Mouse (Mus musculus) 3T3-L1 (cell line): ENCODE results near the gene Rangrf.
A peak's percentile ranks its signal among the peaks of the same experiment; 100 is the strongest.
"Not testable (repeated sequence)": the region's sequence is repeated elsewhere in the genome, so short reads cannot be mapped to it uniquely, and the experiment has no call there.

Source experiments
- DNase-seq: peaks from one replicate; pipeline ENCODE4 v3.0.0-alpha.2; 2015; ENCODE audit warnings: low read depth, low spot score

The Rangrf gene

DNA sequence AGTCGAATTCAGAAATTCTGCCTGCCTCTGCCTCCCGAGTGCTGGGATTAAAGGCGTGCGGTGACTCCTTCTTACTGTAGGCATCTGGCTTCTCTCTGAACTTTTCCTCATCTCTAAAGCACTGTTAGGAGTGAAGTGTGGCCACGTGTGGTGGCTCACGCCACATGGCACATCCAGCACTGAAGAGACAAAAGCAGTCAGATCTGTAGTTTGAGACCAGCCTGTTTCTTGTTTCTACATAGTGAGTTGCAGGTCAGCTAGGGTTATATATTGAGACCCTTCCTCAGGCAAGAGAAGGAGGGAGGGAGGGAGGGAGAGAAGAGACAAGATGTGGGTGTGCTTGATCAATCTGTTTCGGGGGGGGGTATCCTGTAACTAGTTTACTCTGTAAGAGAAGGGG is at the start of gene Rangrf:
TSS of gene Rangrf (minus strand) at position 101 of the 400 bp plus-strand sequence.
- DNase-seq: no peak

- DNase-seq: no peak
Measured at GRCm38 (mm10) chr11:69020691-69021090, 45.7 kb upstream of the Rangrf start.

- peak; percentile 15 for DNase-seq
Measured at GRCm38 (mm10) chr11:69016755-69017154, 41.8 kb upstream of the Rangrf start.

DNA sequence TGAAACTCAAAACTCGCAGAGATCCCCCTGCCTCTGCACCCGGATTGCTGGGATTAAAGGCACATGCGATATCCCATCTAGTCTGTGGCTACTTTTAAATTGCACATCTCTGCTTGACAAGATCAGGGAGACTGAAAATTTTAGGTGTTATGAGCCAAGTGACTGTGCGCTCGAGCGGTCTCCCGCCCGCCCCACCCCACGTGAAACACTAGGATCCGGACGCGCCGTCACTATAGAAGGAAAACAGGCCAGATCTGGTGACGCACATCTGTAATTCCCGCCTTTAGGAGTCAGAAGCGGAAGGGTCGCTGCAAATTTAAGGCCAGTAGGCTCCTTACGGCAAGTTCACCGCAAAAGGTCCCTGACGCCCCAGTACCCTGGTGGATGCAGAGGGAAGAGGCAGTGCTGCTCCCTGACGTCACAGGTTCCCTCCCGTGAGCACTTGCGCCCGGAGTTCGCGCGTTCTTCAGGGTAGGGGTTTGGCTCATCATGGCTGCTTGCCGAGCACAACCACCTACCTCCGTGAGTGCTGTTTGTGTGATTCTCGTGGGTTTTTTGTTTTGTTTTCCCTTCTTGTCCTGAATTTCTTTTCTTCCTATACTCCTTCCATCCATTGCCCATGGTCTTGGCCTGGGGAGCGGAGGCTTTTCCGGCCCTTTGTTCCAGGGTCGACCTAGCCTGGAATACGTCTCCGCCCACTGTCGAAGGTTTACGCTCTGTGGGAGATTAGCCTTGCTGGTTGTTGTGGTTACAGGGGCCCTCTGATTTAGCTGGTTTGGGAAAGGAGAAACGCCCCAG is 40.9 kb upstream of the Rangrf start, which contains the start of gene Ctc1:
TSS of gene Ctc1 (plus strand) at position 268 of the 798 bp plus-strand sequence.
- peak; percentile 98 for DNase-seq

DNA sequence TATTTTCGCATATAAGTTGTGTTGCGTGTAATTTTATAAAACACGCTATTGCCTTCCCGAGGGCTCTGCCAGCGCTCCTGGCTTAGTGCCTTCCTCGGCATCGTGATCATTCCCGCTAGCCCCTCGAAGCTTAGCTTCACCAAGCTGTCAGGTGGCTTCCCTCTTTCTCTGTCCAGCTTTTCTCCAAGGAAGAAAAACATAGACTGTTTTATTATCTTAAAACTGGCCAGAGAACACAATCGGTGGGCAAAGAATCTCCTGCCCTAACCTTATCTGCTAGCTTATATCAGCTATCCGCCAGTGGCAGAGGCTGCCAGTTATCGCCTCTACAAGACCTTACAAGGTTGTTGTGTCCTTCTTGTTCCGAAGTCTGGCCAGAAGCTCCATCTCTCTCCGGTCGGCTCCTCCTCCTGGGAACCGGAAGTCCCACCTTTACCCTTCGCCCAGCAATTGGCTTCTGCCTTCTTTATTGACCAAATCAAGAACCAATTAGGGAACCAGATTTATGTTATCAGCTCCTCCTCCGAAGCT is 37.2 kb upstream of the Rangrf start:
- peak; percentile 96 for DNase-seq

- DNase-seq: peak; percentile 17
Measured at GRCm38 (mm10) chr11:69011445-69011844, 36.5 kb upstream of the Rangrf start.

DNA sequence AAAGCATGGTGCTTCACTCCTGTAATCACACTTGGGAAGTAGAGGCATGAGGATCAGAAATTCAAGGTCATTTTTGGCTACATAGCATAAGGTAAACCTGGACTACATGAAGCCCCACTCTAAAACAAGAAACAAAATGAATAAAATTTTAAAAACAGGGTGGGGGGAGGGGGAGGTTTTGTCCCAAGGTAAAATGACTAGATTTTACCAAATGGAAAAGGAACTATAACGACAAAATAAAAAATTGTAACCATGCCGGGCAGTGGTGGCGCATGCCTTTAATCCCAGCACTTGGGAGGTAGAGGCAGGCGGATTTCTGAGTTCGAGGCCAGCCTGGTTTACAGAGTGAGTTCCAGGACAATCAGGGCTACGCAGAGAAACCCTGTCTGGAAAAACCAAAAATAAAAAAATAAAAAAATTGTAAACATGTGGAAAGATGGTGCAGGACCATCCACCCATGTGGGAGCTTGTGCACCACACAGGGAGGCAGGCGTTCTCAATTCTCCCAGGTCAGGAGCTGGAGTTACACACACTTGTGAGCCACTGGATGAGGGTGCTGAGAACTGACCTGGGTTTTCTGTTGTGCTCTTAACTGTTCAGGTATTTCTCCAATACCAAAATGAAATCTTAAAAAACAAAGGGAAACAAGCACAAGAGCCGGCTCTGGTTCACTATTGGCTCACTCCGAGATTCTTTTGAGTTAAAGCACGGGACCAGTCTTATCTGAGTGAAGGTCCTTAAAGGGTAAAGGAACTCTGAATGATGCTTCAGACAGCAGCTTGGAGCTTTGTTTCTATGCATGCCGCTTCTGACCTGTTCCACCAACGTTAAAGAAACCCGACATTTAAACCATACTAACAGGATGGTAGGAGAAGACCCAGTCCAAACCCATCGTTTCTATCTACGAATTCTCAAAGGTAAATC is 35.7 kb upstream of the Rangrf start:
- DNase-seq: no peak

DNA sequence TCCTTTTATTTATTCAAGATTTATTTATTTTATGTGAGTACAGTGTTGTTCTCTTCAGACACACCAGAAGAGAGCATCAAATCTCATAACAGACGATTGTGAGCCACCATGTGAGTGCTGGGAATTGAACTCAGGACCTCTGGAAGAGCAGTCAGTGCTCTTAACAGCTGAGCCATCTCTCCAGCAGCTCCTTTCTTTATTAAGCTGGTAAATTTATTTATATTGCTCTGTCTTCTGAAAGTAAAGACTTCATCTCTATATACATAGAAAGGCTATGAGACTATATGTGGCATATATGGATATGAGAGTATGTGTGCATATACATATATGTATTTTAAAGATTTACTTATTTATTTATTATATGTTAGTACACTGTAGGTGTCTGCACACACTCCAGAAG is 34.5 kb upstream of the Rangrf start:
- no peak for DNase-seq

DNA sequence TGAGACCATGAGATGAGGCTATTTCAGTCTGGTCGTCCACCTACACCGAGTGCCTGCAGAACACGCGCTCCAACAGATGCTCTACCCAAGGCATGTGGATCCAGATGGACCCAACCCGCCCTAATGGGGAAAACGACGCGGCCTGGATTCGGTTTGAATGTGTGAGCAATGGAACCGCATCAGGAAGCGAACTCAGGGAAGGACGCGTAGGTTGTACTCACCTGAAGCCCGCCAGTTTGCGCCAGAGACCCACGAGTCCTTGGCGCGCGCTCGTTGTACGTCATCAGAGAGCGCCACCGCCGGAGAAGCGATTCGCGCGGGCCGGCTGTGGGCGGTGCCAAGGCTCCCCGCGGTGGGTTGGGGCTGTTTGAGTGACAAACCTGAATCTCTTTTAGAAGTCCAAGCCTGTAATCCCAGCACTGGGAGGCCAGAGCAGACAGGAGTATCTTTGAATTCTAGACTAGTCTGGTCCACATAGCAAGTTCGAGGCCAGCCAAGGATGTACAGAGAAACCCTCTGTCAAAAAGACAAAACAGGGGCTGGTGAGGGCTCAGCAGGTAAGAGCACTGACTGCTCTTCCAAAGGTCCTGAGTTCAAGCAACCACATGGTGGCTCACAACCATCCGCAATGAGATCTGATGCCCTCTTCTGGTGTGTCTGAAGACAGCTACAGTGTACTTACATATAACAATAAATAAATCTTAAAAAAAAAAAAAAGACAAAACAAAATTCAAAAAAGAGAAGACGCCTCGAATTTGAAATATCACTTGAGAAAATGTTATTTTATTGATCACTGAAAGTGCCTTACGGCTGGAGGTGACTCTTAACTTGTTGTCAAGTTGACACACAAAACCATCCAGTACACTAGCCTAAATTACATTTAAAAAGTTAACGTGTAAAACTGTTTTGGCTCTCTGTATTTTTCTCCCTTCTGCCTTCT is 33.5 kb upstream of the Rangrf start, which contains the start of gene Pfas:
TSS of gene Pfas (minus strand) at position 279 of the 940 bp plus-strand sequence.
- DNase-seq: peak; percentile 94

GRCm38 (mm10) chr11:69006575-69006974 is 31.6 kb upstream of the Rangrf start:
- DNase-seq: not testable (repeated sequence)

DNA sequence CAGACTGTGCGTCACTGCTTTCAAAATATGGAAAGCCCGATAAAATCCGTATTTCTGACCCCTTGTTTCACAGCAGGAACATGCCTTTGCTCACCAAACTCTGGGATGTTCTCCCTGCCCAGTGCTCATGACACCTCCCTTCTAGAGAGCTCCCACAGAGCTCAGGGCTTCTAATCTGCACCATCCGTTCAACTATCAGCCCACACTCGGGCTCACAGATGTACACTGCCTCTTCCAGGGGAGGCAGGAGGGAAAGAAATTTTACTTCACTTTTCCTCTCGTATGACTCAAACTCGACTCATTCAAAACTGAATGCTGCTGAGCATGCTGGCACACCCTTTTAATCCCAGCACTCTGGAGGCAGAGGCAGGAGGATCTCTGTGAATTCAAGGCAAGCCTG is 30.2 kb upstream of the Rangrf start:
- no peak for DNase-seq

GRCm38 (mm10) chr11:69003592-69003991 is 28.6 kb upstream of the Rangrf start:
- peak; percentile 28 for DNase-seq

DNA sequence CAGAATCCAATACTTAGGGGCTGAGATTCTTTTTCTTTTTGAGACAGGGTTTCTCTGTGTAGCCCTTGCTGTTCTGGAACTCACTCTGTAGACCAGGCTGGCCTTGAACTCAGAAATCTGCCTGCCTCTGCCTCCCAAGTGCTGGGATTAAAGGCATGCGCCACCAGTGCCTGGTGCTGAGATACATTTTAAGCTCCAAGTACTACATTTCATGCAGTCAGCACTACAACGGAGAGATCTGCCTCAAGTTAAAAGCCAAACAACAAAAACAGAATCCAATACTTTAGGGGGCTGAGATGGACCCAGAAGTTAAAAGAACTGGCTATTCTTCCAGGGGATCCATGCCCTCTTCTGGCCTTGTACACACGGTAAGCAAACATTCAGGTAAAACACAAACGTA is 27.8 kb upstream of the Rangrf start:
- DNase-seq: not testable (repeated sequence)

DNA sequence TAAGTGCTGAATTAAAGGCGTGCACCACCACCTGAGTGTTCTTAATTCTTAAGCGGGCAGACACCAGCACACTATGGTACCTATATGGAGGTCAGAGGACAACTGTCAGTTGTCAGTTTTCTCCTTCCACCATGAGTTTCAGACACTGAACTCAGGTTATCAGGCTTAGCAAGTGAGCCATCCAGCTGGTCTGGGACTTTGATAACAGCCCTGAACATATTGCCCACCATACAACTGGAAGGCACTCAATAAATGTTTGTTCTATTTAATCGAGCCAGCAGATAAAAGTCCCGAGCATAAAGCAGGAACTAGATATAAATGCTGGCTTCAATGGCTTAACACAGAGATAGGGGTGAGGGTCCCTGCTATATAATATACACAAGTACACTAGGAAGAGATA is 22.1 kb upstream of the Rangrf start:
- no peak for DNase-seq

- DNase-seq: peak; percentile 46
Measured at GRCm38 (mm10) chr11:68994377-68994776, 19.4 kb upstream of the Rangrf start.

- no peak for DNase-seq
Measured at GRCm38 (mm10) chr11:68993122-68993521, 18.1 kb upstream of the Rangrf start.

GRCm38 (mm10) chr11:68988341-68988740 is 13.4 kb upstream of the Rangrf start:
- DNase-seq: no peak

- DNase-seq: no peak
Measured at GRCm38 (mm10) chr11:68987365-68987882, 12.4 kb upstream of the Rangrf start.

GRCm38 (mm10) chr11:68982639-68983369 is 7.8 kb upstream of the Rangrf start:
- peak; percentile 87 for DNase-seq

DNA sequence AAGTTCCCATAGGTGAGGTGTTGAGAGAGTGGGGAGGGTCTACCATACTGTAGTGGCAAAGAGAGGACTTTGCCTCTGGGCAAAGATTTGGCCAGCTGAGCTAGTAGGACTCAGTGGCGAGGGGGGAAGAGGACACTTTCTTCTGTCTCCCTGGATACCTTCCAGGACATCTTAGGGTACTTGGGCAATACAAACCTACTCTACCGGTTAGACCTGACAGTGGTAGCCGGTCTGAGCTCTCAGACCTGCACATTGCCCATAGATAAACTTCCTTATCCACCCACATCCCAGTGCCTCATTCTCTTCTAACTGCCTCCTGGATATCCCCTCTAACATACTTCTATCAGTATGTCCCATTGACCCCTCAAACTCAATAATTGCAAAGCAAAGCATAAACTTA is 5.9 kb upstream of the Rangrf start:
- DNase-seq: no peak
